Mouse (Mus musculus) thymus, adult 2 months (tissue): ENCODE data around the gene Ttc33.

ENCODE experiments used
- CTCF ChIP-seq: fragments of 200-500 bp; IDR thresholded peaks from 2 replicates; pipeline ENCODE4 v1.5.1; 2012; ENCODE audit warnings: mild to moderate bottlenecking, control low read depth, low read length, moderate library complexity, borderline replicate concordance; ENCODE audit not compliant: control insufficient read depth, poor library complexity, insufficient read depth; ENCODE audit errors: extremely low read depth
- POLR2A ChIP-seq: fragments of 200-500 bp; IDR thresholded peaks from 2 replicates; pipeline ENCODE4 v1.6.1; 2012; ENCODE audit warnings: mild to moderate bottlenecking, low read length, control low read depth, moderate library complexity; ENCODE audit not compliant: control insufficient read depth, poor library complexity, insufficient read depth; ENCODE audit errors: extremely low read depth

GRCm38 (mm10) chr15:5235527-5235926, 50.2 kb downstream of the Ttc33 start:
- TF ChIP-seq CTCF (no peak), POLR2A (no peak)
